22 mouse cellular contexts compared by ENCODE assay signal in the genomic region with DNA sequence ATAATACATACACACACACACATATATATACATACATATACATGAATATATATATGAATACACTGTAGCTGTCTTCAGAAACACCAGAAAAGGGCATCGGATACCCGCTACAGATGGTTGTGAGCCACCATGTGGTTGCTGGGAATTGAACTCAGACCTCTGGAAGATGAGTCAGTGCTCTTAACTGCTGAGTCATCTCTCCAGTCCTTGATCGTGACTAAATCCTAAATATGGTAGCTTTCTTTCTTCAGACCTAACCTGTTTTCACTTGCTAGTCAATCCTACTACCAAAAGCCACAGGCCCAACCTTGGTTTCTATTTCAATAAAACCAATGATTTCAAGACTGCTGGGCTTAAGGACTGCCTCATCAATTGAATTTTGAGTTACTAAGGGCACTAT.
A peak's percentile ranks its signal among the peaks of the same experiment; 100 is the strongest.
DNase-seq lines count a peak whose midpoint lies in the region; ATAC-seq and TF ChIP-seq lines count a peak whose summit lies in the region.
"Had no signal": no experiment of that assay in that cellular context is flagged by ENCODE, and none has a peak within 500 bp of the region (broad histone marks: within the 10 kb centered on the region; RNA-seq: fewer than 3 reads in every experiment).

No protein-coding gene starts in this region.

- no peak overlapping the region for H3K9ac ChIP-seq in ES-E14 (ENCODE audit: insufficient read depth, low read depth, low read length, poor library complexity, severe bottlenecking)
- no peak overlapping the region for H3K9ac ChIP-seq in forebrain, embryonic 14.5 days (ENCODE audit: low read length)
- H3K9ac ChIP-seq: forebrain, embryonic 15.5 days; hindbrain, embryonic 12.5 days; hindbrain, embryonic 15.5 days had no signal

- 96% methylated on average over 3 of the region's 3 CpGs for WGBS in forebrain, embryonic 14.5 days

- no peaks in the 10 kb centered on the region for H3K36me3 ChIP-seq in ES-E14 (ENCODE audit: control insufficient read depth, insufficient read depth, low read length, poor library complexity, severe bottlenecking)
- H3K36me3 ChIP-seq in forebrain, embryonic 14.5 days (ENCODE audit: control insufficient read depth, insufficient read depth, low read length): no peaks in the 10 kb centered on the region
- H3K36me3 ChIP-seq: forebrain, embryonic 15.5 days; hindbrain, embryonic 12.5 days; hindbrain, embryonic 15.5 days had no signal

- ATAC-seq in forebrain, embryonic 14.5 days: no peak
- ATAC-seq: activated CD4-positive, CD25-positive, alpha-beta regulatory T cell, adult 4 months; forebrain, embryonic 15.5 days; intestine, postnatal 0 days had no signal

- H3K4me3 ChIP-seq in ES-E14 (ENCODE audit: insufficient read depth in 1 of 2, low read depth in 1 of 2, low read length in 2 of 2, poor library complexity in 1 of 2, severe bottlenecking in 1 of 2): no peak overlapping the region
- H3K4me3 ChIP-seq in forebrain, embryonic 14.5 days (ENCODE audit: low read depth, low read length): no peak overlapping the region
- H3K4me3 ChIP-seq: forebrain, embryonic 15.5 days; heart, adult 2 months; hindbrain, embryonic 12.5 days; hindbrain, embryonic 15.5 days had no signal

- H3K9me3 ChIP-seq in ES-E14 (ENCODE audit: control insufficient read depth, insufficient read depth, low read depth, low read length): no peaks in the 10 kb centered on the region
- no peaks in the 10 kb centered on the region for H3K9me3 ChIP-seq in forebrain, embryonic 14.5 days (replicated peaks; ENCODE audit: control insufficient read depth, low read length)
- H3K9me3 ChIP-seq: forebrain, embryonic 15.5 days; hindbrain, embryonic 12.5 days; hindbrain, embryonic 15.5 days had no signal

- in situ Hi-C loops in ES-E14 (cut with MboI; ENCODE audit: low sequenced_read_pairs in 2 of 2, unreplicated experiment in 2 of 2): no loop called here

- H3K27me3 ChIP-seq in forebrain, embryonic 14.5 days (replicated peaks; ENCODE audit: control insufficient read depth, insufficient read depth, low read length): no peaks in the 10 kb centered on the region
- H3K27me3 ChIP-seq: forebrain, embryonic 15.5 days; hindbrain, embryonic 12.5 days; hindbrain, embryonic 15.5 days had no signal

- DNase-seq in 3134 (ENCODE audit: extremely low read depth, insufficient read length, low spot score) (peak; percentile 50), 416B (ENCODE audit: low read depth) (peak; percentile 61), ES-E14 (ENCODE audit: low read depth, low spot score) (no peak)
- no peak for DNase-seq in lung, postnatal 14 days
- DNase-seq in spleen, postnatal 4 days (ENCODE audit: low spot score in 2 of 2): no peak
- DNase-seq in forebrain, embryonic 14.5 days (ENCODE audit: low spot score): no peak
- DNase-seq: adrenal gland, adult 8-10 months; adrenal gland, postnatal 25 days; cerebellum, adult 11-12 months; cerebellum, adult 8-10 months; cerebellum, postnatal 10 days; cerebellum, postnatal 36 days; embryo, embryonic 11 days; gastrocnemius, postnatal 25 days; heart, adult 2 months; kidney, adult 2 months had no signal

- no peak overlapping the region for H3K4me2 ChIP-seq in forebrain, embryonic 14.5 days (ENCODE audit: low read length)
- H3K4me2 ChIP-seq: forebrain, embryonic 15.5 days; heart, embryonic 11.5 days; hindbrain, embryonic 12.5 days; hindbrain, embryonic 15.5 days had no signal

- H3K27ac ChIP-seq in ES-E14 (ENCODE audit: insufficient read depth, low read depth, low read length, poor library complexity, severe bottlenecking): no peak overlapping the region
- no peak overlapping the region for H3K27ac ChIP-seq in forebrain, embryonic 14.5 days (ENCODE audit: low read depth, low read length)
- H3K27ac ChIP-seq: forebrain, embryonic 15.5 days; heart, adult 2 months; hindbrain, embryonic 12.5 days; hindbrain, embryonic 15.5 days had no signal

- H3K4me1 ChIP-seq in ES-E14 (ENCODE audit: control insufficient read depth in 2 of 2, insufficient read depth in 2 of 2, low read length in 2 of 2, poor library complexity in 1 of 2): no peaks in the 10 kb centered on the region
- no peaks in the 10 kb centered on the region for H3K4me1 ChIP-seq in forebrain, embryonic 14.5 days (ENCODE audit: control insufficient read depth, insufficient read depth, low read length)
- H3K4me1 ChIP-seq: forebrain, embryonic 15.5 days; hindbrain, embryonic 12.5 days; hindbrain, embryonic 15.5 days had no signal

TF ChIP-seq in ES-E14, 5 proteins besides CTCF, POLR2A, EP300 and RAD21:
- TF ChIP-seq CHD2 (IDR thresholded peaks at IDR 0.05; ENCODE audit: low read depth, low read length): no peak
- TF ChIP-seq MAFK (IDR thresholded peaks at IDR 0.05; ENCODE audit: insufficient read depth, low read depth, low read length): peak; percentile 52; the same call in 1 of the 2 replicates

Comparison
In these comparisons a context has a peak if more than half of its experiments do, and no peak if none do; other contexts are left out.
1. DNase-seq: peak in 3134 (single experiment) and 416B (single experiment); none in ES-E14 (single experiment), lung, postnatal 14 days (single experiment), spleen, postnatal 4 days (0 of 2) and forebrain, embryonic 14.5 days (single experiment).